In genomic region chr5:45102661-45103060, GRCm38 (mm10) we compare ENCODE assay signal across 10 mouse cellular contexts.
DNase-seq lines count a peak whose midpoint lies in the region; ATAC-seq lines count a peak whose summit lies in the region.
"Had no signal": no experiment of that assay in that cellular context is flagged by ENCODE, and none has a peak within 500 bp of the region (broad histone marks: within the 10 kb centered on the region; RNA-seq: fewer than 3 reads in every experiment).

No protein-coding gene starts in this region.

- H3K4me1 ChIP-seq in limb, embryonic 12.5 days (replicated peaks) = peaks cover 25% of the 10 kb centered on the region
- H3K4me1 ChIP-seq in limb, embryonic 10.5 days = peaks cover 25% of the 10 kb centered on the region
- peaks cover 4% of the 10 kb centered on the region; the same call in 1 of the 2 replicates for H3K4me1 ChIP-seq in neural tube, embryonic 14.5 days (ENCODE audit: control insufficient read depth, insufficient read depth, low read length)
- H3K4me1 ChIP-seq: stomach, embryonic 15.5 days had no signal

- peak; percentile 6 to 35 for DNase-seq in adrenal gland, adult (ENCODE audit: inconsistent age in 2 of 2, low spot score in 1 of 2)
- DNase-seq in adrenal gland, adult 18-20 months (ENCODE audit: low spot score in 2 of 2) = no peak
- no peak for DNase-seq in limb, embryonic 10.5 days (ENCODE audit: low spot score)
- DNase-seq in kidney, adult 9 months = peak; percentile 19
- DNase-seq in testis, postnatal 10 days (ENCODE audit: low spot score) = no peak

- H3K4me3 ChIP-seq in limb, embryonic 12.5 days (replicated peaks) = no peak overlapping the region
- H3K4me3 ChIP-seq in limb, embryonic 10.5 days = no peak overlapping the region
- no peak overlapping the region for H3K4me3 ChIP-seq in neural tube, embryonic 14.5 days (ENCODE audit: low read depth, low read length)
- H3K4me3 ChIP-seq: stomach, embryonic 15.5 days had no signal

- H3K27ac ChIP-seq in limb, embryonic 12.5 days = 0 out of 2 replicates have a peak overlapping the region, but pooled peaks have one; percentile 23
- no peak overlapping the region for H3K27ac ChIP-seq in limb, embryonic 10.5 days
- H3K27ac ChIP-seq in neural tube, embryonic 14.5 days (ENCODE audit: low read depth, low read length) = peak overlapping the region; percentile 30; the same call in 1 of the 2 replicates
- H3K27ac ChIP-seq: stomach, embryonic 15.5 days had no signal

- no peak for ATAC-seq in limb, embryonic 12.5 days (ENCODE audit: insufficient number of reproducible peaks, insufficient read depth, low FRiP score, low TSS enrichment, low read depth)
- ATAC-seq in neural tube, embryonic 14.5 days (ENCODE audit: low read depth) = no peak
- ATAC-seq in erythroid progenitor cell, adult 5-6 weeks (replicated peaks; ENCODE audit: low FRiP score, poor library complexity, severe bottlenecking) = no peak
- ATAC-seq: lung, postnatal 0 days had no signal

- no peak overlapping the region for H3K4me2 ChIP-seq in limb, embryonic 12.5 days
- no peak overlapping the region for H3K4me2 ChIP-seq in neural tube, embryonic 14.5 days (ENCODE audit: low read depth, low read length)
- H3K4me2 ChIP-seq: stomach, embryonic 15.5 days had no signal

- WGBS in limb, embryonic 12.5 days = 54% methylated on average over 3 of the region's 3 CpGs
- 55% methylated on average over 3 of the region's 3 CpGs for whole genome bisulfite sequencing in limb, embryonic 10.5 days
- 35% methylated on average over 3 of the region's 3 CpGs for WGBS in neural tube, embryonic 14.5 days

- no peaks in the 10 kb centered on the region for H3K27me3 ChIP-seq in limb, embryonic 12.5 days
- H3K27me3 ChIP-seq in limb, embryonic 10.5 days (ENCODE audit: low read depth, poor library complexity, severe bottlenecking) = no peaks in the 10 kb centered on the region
- no peaks in the 10 kb centered on the region for H3K27me3 ChIP-seq in neural tube, embryonic 14.5 days (ENCODE audit: control insufficient read depth, insufficient read depth, low read length)
- H3K27me3 ChIP-seq: stomach, embryonic 15.5 days had no signal

- no peaks in the 10 kb centered on the region for H3K36me3 ChIP-seq in limb, embryonic 12.5 days
- no peaks in the 10 kb centered on the region for H3K36me3 ChIP-seq in limb, embryonic 10.5 days
- H3K36me3 ChIP-seq in neural tube, embryonic 14.5 days (ENCODE audit: control insufficient read depth, insufficient read depth, low read length) = no peaks in the 10 kb centered on the region
- H3K36me3 ChIP-seq: stomach, embryonic 15.5 days had no signal

- H3K9me3 ChIP-seq in limb, embryonic 12.5 days = no peaks in the 10 kb centered on the region
- no peaks in the 10 kb centered on the region for H3K9me3 ChIP-seq in limb, embryonic 10.5 days (replicated peaks)
- H3K9me3 ChIP-seq in neural tube, embryonic 14.5 days (ENCODE audit: control insufficient read depth, low read length) = no peaks in the 10 kb centered on the region
- H3K9me3 ChIP-seq: stomach, embryonic 15.5 days had no signal

- H3K9ac ChIP-seq in limb, embryonic 12.5 days (replicated peaks) = no peak overlapping the region
- no peak overlapping the region for H3K9ac ChIP-seq in neural tube, embryonic 14.5 days (replicated peaks; ENCODE audit: low read depth, low read length)
- H3K9ac ChIP-seq: stomach, embryonic 15.5 days had no signal

Comparison
In these comparisons a context has a peak if more than half of its experiments do, and no peak if none do; other contexts are left out.
1. DNase-seq: peak in adrenal gland, adult (2 of 2) and kidney, adult 9 months (single experiment); none in adrenal gland, adult 18-20 months (0 of 2), limb, embryonic 10.5 days (single experiment) and testis, postnatal 10 days (single experiment).